Mouse (Mus musculus): Measurements from ENCODE around the gene Spop.

GRCm38 (mm10) chr11:95519996-95520395, 106.1 kb downstream of the Spop start:
- TF ChIP-seq CTCF (IDR thresholded peaks at IDR 0.05; ENCODE audit: low read depth, low read length) (no peak), GATA1 (IDR thresholded peaks at IDR 0.05; ENCODE audit: borderline replicate concordance, low read length) (no peak)

Data from G1E (cell line).